Mouse (Mus musculus) left cerebral cortex, adult 2 months (tissue): Measurements from ENCODE around the gene Rgp1. TPM values are rescaled to one million over a fixed set of nuclear protein-coding genes. Genes with fewer than 3 reads are reported as not detected.

Source experiments
- DNase-seq, 2 experiments: peaks; one replicate each; pipeline ENCODE4 v3.0.0; 2021 to 2022; ENCODE audit warnings: low spot score in 2 of 2, mixed read lengths in 1 of 2; ENCODE audit errors: extremely low spot score in 1 of 2
- H3K27ac ChIP-seq: fragments of 200-600 bp; 2 replicates; pipeline ENCODE4 v1.8.1; 2022
- H3K4me3 ChIP-seq: fragments of 200-600 bp; 2 replicates; pipeline ENCODE4 v1.8.1; 2022
- CTCF ChIP-seq: fragments of 200-600 bp; IDR thresholded peaks from 2 replicates; pipeline ENCODE4 v1.8.1; 2022; ENCODE audit warnings: antibody characterized with exemption, mild to moderate bottlenecking, moderate library complexity
- intact Hi-C: fragments of 180-260 bp; cut with DNase I; formaldehyde crosslinking; loops from one replicate; pipeline ENCODE4 v1.15.1; 2025
- microRNA-seq, 2 experiments: library from miRNA; unstranded; fragments of <30 nt; microRNA quantifications; one replicate each; pipeline ENCODE4 v1.2.0; 2021
- total RNA-seq, 2 experiments: library from RNA; stranded (reverse); gene quantifications; 2 replicates each; pipeline ENCODE4 v1.2.3; 2021

Gene Rgp1
- total RNA-seq, 2 experiments from 2014 or later: 49.6 to 55.4 TPM

- Histone ChIP-seq H3K4me3 (no peak overlapping the region), H3K27ac (no peak overlapping the region)
- peak in 1 of 2 experiments; percentile 8 for DNase-seq
- intact Hi-C loops: no loop called here
- TF ChIP-seq CTCF: no peak
Measured at GRCm38 (mm10) chr4:43633296-43633695, 54.8 kb downstream of the Rgp1 start.

GRCm38 (mm10) chr4:43633736-43634135 is 55.2 kb downstream of the Rgp1 start:
- TF ChIP-seq CTCF: no peak
- Histone ChIP-seq H3K4me3 (no peak overlapping the region), H3K27ac (no peak overlapping the region)
- intact Hi-C loops: no loop called here
- DNase-seq: no peak

GRCm38 (mm10) chr4:43634621-43635374 is 56.3 kb downstream of the Rgp1 start:
- Histone ChIP-seq H3K27ac (no peak overlapping the region), H3K4me3 (no peak overlapping the region)
- DNase-seq: peak in 1 of 2 experiments; percentile 4
- no peak for TF ChIP-seq CTCF
- intact Hi-C loops: no loop called here

- Histone ChIP-seq H3K27ac (no peak overlapping the region), H3K4me3 (no peak overlapping the region)
- intact Hi-C loops: no loop called here
- no peak for TF ChIP-seq CTCF
- peak in 1 of 2 experiments; percentile 3 for DNase-seq
Measured at GRCm38 (mm10) chr4:43636751-43637150, 58.2 kb downstream of the Rgp1 start.

Small RNA genes lying within 50 kb of the gene (microRNA-seq; reads per million reads assigned to microRNA genes)
- 0 to 0.72 reads per million in 2 experiments for gene Gm25262

Other genes with a start within 250 kb of the Rgp1 start
- gene Rusc2, start 196.7 kb upstream of the Rgp1 start, total RNA-seq: 100 to 1,000 TPM; 137 to 144 TPM
- 1 to 10 TPM in 1 of 2 experiments, under 1 TPM in 1; 0.68 to 1.3 TPM for gene Fam166b, start 149.6 kb upstream of the Rgp1 start, total RNA-seq
- gene Tesk1, start 136.8 kb upstream of the Rgp1 start, total RNA-seq: 100 to 1,000 TPM; 102 to 103 TPM
- 1 to 10 TPM; 1.1 to 1.4 TPM for gene Cd72, start 124.1 kb upstream of the Rgp1 start, total RNA-seq
- not detected for gene Sit1, start 95.0 kb upstream of the Rgp1 start, total RNA-seq
- 10 to 100 TPM; 28.1 to 31.8 TPM for gene Ccdc107, start 85.8 kb upstream of the Rgp1 start, total RNA-seq
- gene Arhgef39, start 79.0 kb upstream of the Rgp1 start, total RNA-seq: 1 to 10 TPM in 1 of 2 experiments, under 1 TPM in 1; 0.41 to 1.7 TPM
- gene Car9, start 71.7 kb upstream of the Rgp1 start, total RNA-seq: not detected
- 1 to 10 TPM; 7.0 to 8.8 TPM for gene Tpm2, start 55.0 kb upstream of the Rgp1 start, total RNA-seq
- gene Creb3, start 16.4 kb upstream of the Rgp1 start, total RNA-seq: 10 to 100 TPM; 74.6 to 77.9 TPM
- gene Tln1, start 16.0 kb upstream of the Rgp1 start, total RNA-seq: 10 to 100 TPM; 50.7 to 52.2 TPM
- 10 to 100 TPM; 69.2 to 70.6 TPM for gene Gba2, start 158 bp downstream of the Rgp1 start, total RNA-seq
- gene Msmp, start 5.8 kb downstream of the Rgp1 start, total RNA-seq: not detected
- gene Npr2, start 53.2 kb downstream of the Rgp1 start, total RNA-seq: 10 to 100 TPM; 60.9 to 62.0 TPM
- 1 to 10 TPM in 1 of 2 experiments, under 1 TPM in 1; 0.95 to 1.6 TPM for gene Spag8, start 74.9 kb downstream of the Rgp1 start, total RNA-seq
- gene Hint2, start 77.8 kb downstream of the Rgp1 start, total RNA-seq: 10 to 100 TPM; 30.9 to 33.5 TPM
- gene Tmem8b, start 90.3 kb downstream of the Rgp1 start, total RNA-seq: 10 to 100 TPM; 63.1 to 66.2 TPM
- gene Fam221b, start 90.4 kb downstream of the Rgp1 start, total RNA-seq: 1 to 10 TPM; 1.8 to 2.2 TPM
- not detected for gene Olfr70, start 122.1 kb downstream of the Rgp1 start, total RNA-seq
- gene Olfr71, start 131.5 kb downstream of the Rgp1 start, total RNA-seq: not detected
- gene Hrct1, start 148.5 kb downstream of the Rgp1 start, total RNA-seq: 1 to 10 TPM in 1 of 2 experiments, under 1 TPM in 1; 0.87 to 1.1 TPM
- gene Spaar, start 151.3 kb downstream of the Rgp1 start, total RNA-seq: under 1 TPM; 0.63 to 1.00 TPM
- gene Olfr159, start 192.3 kb downstream of the Rgp1 start, total RNA-seq: not detected
- not detected for gene Olfr156, start 245.2 kb downstream of the Rgp1 start, total RNA-seq